Mouse (Mus musculus): ENCODE measurements around the gene Kcnj9. TPM values are rescaled to one million over a fixed set of nuclear protein-coding genes. Genes with fewer than 3 reads are reported as not detected.

The Kcnj9 gene
- polyA plus RNA-seq, 1 experiment from 2014 or later: 4.2 TPM

DNA sequence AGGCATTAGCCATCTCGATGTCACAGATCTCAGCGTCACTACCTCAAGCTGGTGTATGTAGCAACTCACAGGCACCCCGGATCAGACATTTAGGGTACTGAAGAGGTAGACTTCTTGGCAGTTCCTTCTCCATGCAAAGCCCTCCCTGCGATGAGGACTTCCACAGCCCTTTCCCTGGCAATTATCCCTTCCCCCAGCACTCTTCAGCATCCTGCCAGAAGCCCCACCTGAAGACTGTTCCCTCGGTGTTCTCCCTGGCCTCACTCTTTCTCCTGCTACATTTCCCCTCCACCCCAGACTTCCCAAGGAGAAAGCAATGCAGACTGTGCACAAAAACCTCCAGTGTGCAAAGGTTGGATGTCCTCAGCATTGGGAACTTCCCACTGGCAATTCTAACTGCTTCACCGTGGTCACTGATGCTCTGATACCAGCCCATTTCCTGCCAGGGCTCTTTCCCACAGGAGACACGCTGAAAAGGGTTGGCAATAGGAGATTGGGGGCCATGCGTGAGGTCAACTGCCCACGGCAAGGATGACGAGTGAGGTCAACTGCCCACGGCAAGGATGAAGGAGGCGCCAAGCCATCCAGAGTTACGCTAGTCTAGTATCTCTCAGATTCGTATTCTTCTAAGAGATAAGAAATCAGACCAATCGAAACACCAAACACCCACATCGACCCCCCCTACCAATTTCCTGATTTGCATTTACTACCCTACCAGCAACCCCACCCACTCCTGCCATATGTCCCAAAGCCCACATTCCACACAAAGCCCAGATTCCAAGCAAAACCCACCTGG lies 1.7 kb downstream of the Kcnj9 start:
- WGBS: 91% methylated on average over 16 of the region's 16 CpGs
- Histone ChIP-seq H3K4me2 (ENCODE audit: low read length) (no peak overlapping the region), H3K9ac (replicated peaks; ENCODE audit: low read depth, low read length) (no peak overlapping the region), H3K27ac (ENCODE audit: low read length) (no peak overlapping the region), H3K27me3 (replicated peaks; ENCODE audit: control insufficient read depth, insufficient read depth, low read length) (no peaks in the 10 kb centered on the region), H3K4me1 (replicated peaks; ENCODE audit: control insufficient read depth, insufficient read depth, low read length) (peaks cover 27% of the 10 kb centered on the region), H3K9me3 (ENCODE audit: control insufficient read depth, low read length) (no peaks in the 10 kb centered on the region), H3K4me3 (replicated peaks; ENCODE audit: low read length) (no peak overlapping the region), H3K36me3 (ENCODE audit: control insufficient read depth, insufficient read depth) (no peaks in the 10 kb centered on the region)
- no peak for ATAC-seq

DNA sequence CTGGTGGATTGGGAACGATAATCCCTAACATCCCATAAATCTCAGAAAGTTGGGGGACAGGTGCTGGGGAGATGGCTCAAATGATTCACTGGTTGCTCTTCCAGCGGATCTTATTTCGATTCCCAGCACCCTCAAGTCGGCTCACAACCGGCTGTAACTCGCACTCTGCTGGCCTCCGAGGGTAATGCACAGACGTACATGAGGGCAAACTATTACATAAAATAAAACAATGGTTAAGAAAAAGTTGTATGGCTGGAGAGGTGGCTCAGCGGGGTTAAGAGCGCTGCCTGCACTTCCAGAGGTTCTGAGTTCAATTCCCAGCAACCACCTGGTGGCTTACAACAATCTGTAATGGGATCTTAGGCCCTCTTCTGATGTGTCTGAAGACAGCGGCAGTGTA lies 2.4 kb downstream of the Kcnj9 start:
- peaks cover 27% of the 10 kb centered on the region for H3K4me1 ChIP-seq (replicated peaks; ENCODE audit: control insufficient read depth, insufficient read depth, low read length)

DNA sequence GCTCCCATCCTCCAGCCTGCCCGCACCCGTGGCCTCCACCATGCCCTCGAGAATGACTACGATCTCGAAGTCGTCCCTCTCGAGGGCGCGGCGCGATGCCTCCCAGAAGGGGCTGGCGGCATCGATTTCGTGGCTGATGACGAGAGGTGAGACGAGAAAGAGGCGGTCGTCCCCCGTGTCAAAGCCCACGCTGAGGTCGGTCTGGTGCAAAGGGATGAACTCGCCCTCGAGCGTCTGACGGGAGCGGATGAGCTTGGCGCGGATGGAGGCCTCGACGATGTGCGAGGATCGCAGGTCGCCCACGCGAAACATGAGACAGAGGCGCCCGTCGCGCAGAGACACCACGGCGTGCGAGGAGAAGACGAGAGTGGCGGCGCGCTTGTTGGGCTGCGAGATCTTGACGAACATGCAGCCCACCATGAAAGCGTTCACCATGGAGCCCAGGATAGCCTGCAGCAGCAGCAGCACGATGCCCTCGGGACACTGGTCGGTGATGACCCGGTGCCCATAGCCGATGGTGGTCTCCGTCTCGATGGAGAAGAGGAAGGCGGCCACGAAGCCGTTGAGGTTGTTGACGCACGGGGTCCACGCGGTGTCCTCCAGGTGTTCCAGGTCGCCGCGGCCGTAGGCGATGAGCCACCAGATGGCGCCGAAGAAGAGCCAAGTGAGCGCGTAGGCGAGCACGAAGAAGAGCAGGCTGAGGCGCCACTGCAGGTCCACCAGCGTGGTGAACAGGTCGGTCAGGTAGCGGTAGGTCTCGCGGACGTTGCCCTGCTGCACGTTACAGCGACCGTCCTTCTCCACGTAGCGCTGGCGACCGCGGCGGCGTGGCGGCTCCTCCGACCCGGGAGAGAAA lies 3.2 kb downstream of the Kcnj9 start:
- no peak overlapping the region for H3K27ac ChIP-seq (ENCODE audit: low read length)
- WGBS: 22% methylated on average over 91 of the region's 94 CpGs
- no peaks in the 10 kb centered on the region for H3K9me3 ChIP-seq (ENCODE audit: control insufficient read depth, low read length)
- peak overlapping the region; percentile 60 for H3K9ac ChIP-seq (replicated peaks; ENCODE audit: low read depth, low read length)
- H3K27me3 ChIP-seq (replicated peaks; ENCODE audit: control insufficient read depth, insufficient read depth, low read length): no peaks in the 10 kb centered on the region
- H3K36me3 ChIP-seq (ENCODE audit: control insufficient read depth, insufficient read depth): no peaks in the 10 kb centered on the region
- H3K4me1 ChIP-seq (replicated peaks; ENCODE audit: control insufficient read depth, insufficient read depth, low read length): peaks cover 27% of the 10 kb centered on the region
- peak overlapping the region; percentile 81 for H3K4me2 ChIP-seq (ENCODE audit: low read length)
- H3K4me3 ChIP-seq (replicated peaks; ENCODE audit: low read length): peak overlapping the region; percentile 53
- peak; percentile 27; the same call in 1 of the 2 replicates for ATAC-seq

More for the DNA sequence above, 2.4 kb downstream of the Kcnj9 start:
- no peaks in the 10 kb centered on the region for H3K9me3 ChIP-seq (ENCODE audit: control insufficient read depth, low read length)
- no peak for ATAC-seq
- peak overlapping the region; percentile 60; the same call in 1 of the 2 replicates for H3K9ac ChIP-seq (replicated peaks; ENCODE audit: low read depth, low read length)
- peak overlapping the region; percentile 81 for H3K4me2 ChIP-seq (ENCODE audit: low read length)
- no peaks in the 10 kb centered on the region for H3K36me3 ChIP-seq (ENCODE audit: control insufficient read depth, insufficient read depth)
- no peak overlapping the region for H3K27ac ChIP-seq (ENCODE audit: low read length)
- no peaks in the 10 kb centered on the region for H3K27me3 ChIP-seq (replicated peaks; ENCODE audit: control insufficient read depth, insufficient read depth, low read length)
- WGBS: 67% methylated on average over 11 of the region's 11 CpGs
- peak overlapping the region; percentile 53 for H3K4me3 ChIP-seq (replicated peaks; ENCODE audit: low read length)

DNA sequence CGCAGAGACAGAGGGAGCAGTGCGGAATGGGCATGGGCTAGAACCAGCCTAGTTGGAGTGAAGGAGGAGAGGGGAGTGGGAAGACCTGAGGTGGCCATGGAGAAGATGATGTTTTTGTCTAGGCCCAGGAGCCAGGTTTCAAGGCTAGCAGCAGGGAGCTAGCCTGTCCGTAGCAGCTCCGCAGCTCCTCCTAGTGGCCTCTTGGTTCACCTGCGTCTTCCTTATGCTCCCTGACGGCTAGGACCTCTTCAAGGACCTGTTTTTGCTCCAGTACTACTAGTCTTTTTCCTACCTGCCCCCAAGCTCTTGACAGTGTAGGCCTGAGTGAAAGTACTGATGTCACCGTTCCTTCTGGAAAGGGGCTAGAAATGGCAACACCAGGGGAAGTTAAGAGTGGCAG lies 4.4 kb downstream of the Kcnj9 start:
- Histone ChIP-seq H3K9me3 (ENCODE audit: control insufficient read depth, low read length) (no peaks in the 10 kb centered on the region), H3K4me3 (replicated peaks; ENCODE audit: low read length) (no peak overlapping the region), H3K4me2 (ENCODE audit: low read length) (no peak overlapping the region), H3K27ac (ENCODE audit: low read length) (no peak overlapping the region), H3K9ac (replicated peaks; ENCODE audit: low read depth, low read length) (no peak overlapping the region), H3K27me3 (replicated peaks; ENCODE audit: control insufficient read depth, insufficient read depth, low read length) (no peaks in the 10 kb centered on the region), H3K36me3 (ENCODE audit: control insufficient read depth, insufficient read depth) (no peaks in the 10 kb centered on the region), H3K4me1 (replicated peaks; ENCODE audit: control insufficient read depth, insufficient read depth, low read length) (peaks cover 32% of the 10 kb centered on the region)
- ATAC-seq: peak; percentile 35
- WGBS: 20% methylated on average over 7 of the region's 7 CpGs

DNA sequence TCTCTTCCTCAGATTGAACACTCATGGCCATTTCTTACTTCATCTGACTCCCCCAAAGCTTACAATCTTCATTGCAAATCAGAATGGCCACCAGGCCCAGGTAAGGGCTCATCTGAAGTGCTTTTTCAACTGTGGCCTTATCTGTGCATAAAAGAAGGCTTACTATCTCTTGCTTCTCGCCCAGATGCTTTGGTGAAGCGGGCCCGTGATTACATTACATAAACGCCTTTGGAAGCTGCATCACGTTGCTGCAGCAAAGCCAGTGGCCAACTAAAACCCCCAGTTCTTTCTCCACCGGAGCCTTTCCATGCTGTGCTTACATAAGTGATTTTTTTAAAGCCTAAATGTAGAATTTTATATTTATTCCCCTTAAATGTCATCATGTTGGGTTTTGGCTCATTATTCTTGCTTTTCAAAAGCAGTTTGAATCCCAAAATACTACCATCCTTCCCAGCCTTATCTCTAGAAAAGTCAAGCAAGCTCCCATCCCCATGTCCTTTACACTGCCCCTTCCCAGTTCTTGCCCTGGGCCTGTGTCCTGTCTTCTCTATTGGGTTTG lies 5.2 kb downstream of the Kcnj9 start:
- Histone ChIP-seq H3K36me3 (ENCODE audit: control insufficient read depth, insufficient read depth) (0 out of 2 replicates have a peak, but pooled peaks cover 2% of the 10 kb centered on the region), H3K9me3 (ENCODE audit: control insufficient read depth, low read length) (no peaks in the 10 kb centered on the region), H3K27ac (ENCODE audit: low read length) (no peak overlapping the region), H3K4me1 (replicated peaks; ENCODE audit: control insufficient read depth, insufficient read depth, low read length) (peaks cover 32% of the 10 kb centered on the region), H3K27me3 (replicated peaks; ENCODE audit: control insufficient read depth, insufficient read depth, low read length) (no peaks in the 10 kb centered on the region), H3K4me2 (ENCODE audit: low read length) (no peak overlapping the region), H3K4me3 (replicated peaks; ENCODE audit: low read length) (no peak overlapping the region), H3K9ac (replicated peaks; ENCODE audit: low read depth, low read length) (0 out of 2 replicates have a peak overlapping the region, but pooled peaks have one; percentile 19)
- no peak for ATAC-seq
- WGBS: 55% methylated on average over 6 of the region's 6 CpGs

DNA sequence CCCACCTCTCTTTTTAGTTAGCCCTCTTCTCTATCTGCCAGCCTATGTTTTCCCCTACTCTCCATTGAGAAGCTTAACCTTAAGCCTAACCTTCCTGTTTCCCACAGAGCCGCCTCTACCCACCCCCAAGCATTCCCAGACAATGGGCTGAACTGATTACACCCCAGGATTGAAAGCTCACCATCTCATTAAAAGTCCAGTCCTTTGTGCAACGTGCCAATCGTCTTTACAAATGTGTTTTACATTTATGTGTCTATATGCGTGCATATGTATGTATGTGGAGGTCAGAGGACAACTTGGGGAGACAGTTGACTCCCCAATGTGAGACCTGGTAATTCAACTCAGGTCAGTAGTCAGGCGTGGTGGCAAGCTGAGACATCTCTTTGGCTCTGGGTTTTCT lies 5.8 kb downstream of the Kcnj9 start:
- no peak overlapping the region for H3K4me3 ChIP-seq (replicated peaks; ENCODE audit: low read length)
- H3K27ac ChIP-seq (ENCODE audit: low read length): no peak overlapping the region
- ATAC-seq: no peak
- H3K36me3 ChIP-seq (ENCODE audit: control insufficient read depth, insufficient read depth): 0 out of 2 replicates have a peak, but pooled peaks cover 2% of the 10 kb centered on the region
- H3K9ac ChIP-seq (replicated peaks; ENCODE audit: low read depth, low read length): 0 out of 2 replicates have a peak overlapping the region, but pooled peaks have one; percentile 13
- H3K9me3 ChIP-seq (ENCODE audit: control insufficient read depth, low read length): no peaks in the 10 kb centered on the region
- H3K4me1 ChIP-seq (replicated peaks; ENCODE audit: control insufficient read depth, insufficient read depth, low read length): peaks cover 33% of the 10 kb centered on the region
- no peak overlapping the region for H3K4me2 ChIP-seq (ENCODE audit: low read length)
- WGBS: 13% methylated on average over 5 of the region's 5 CpGs
- H3K27me3 ChIP-seq (replicated peaks; ENCODE audit: control insufficient read depth, insufficient read depth, low read length): no peaks in the 10 kb centered on the region

DNA sequence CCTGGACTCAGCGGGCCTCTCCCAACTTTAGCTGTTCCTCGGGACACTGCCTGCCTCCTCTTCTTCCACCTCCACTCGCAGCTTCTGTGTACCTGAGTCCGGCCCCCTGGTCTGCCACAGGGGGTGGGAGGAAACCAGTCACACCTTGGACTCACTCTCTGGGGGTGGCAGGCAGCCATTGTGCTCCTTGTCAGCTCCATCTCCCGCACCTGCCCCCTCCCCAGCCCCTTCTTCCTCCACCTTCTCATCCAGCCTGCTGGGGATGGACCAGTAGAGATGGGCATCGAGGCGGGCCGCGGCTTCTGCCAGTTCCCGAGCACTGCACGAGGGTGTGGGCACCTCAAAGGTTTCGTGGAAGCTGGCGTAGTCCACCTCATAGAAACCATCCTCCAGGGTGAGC lies 6.4 kb downstream of the Kcnj9 start:
- Histone ChIP-seq H3K27me3 (replicated peaks; ENCODE audit: control insufficient read depth, insufficient read depth, low read length) (no peaks in the 10 kb centered on the region), H3K9me3 (ENCODE audit: control insufficient read depth, low read length) (no peaks in the 10 kb centered on the region), H3K9ac (replicated peaks; ENCODE audit: low read depth, low read length) (peak overlapping the region; percentile 32; the same call in 1 of the 2 replicates), H3K27ac (ENCODE audit: low read length) (no peak overlapping the region), H3K4me1 (replicated peaks; ENCODE audit: control insufficient read depth, insufficient read depth, low read length) (peaks cover 36% of the 10 kb centered on the region), H3K4me2 (ENCODE audit: low read length) (no peak overlapping the region), H3K4me3 (replicated peaks; ENCODE audit: low read length) (no peak overlapping the region), H3K36me3 (ENCODE audit: control insufficient read depth, insufficient read depth) (0 out of 2 replicates have a peak, but pooled peaks cover 2% of the 10 kb centered on the region)
- no peak for ATAC-seq
- 40% methylated on average over 13 of the region's 13 CpGs for WGBS

DNA sequence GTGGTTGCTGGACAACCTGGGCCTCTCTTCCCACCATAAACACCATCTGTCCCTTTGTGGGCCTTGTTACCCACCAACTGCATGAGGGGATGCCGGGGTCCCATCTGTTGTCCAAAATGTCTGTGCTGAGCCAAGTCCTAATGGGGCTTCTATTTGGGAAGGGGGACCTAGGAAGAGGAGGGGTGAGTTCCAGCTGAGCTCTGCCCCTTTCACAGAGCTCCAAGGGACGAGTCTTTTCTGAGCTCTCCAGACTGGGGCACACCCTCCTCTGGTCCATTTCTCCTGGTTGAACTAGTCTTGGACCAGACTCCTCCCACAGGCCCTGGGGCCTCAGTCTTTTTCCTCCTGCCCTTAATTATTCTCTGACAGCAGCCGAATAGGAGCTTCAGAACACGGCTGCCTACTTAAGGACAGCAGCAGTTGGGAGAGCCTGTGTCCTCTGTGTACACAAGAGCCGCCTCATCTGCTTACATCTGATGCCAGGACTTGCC lies 9.2 kb downstream of the Kcnj9 start:
- H3K27me3 ChIP-seq (replicated peaks; ENCODE audit: control insufficient read depth, insufficient read depth, low read length): no peaks in the 10 kb centered on the region
- H3K9me3 ChIP-seq (ENCODE audit: control insufficient read depth, low read length): no peaks in the 10 kb centered on the region
- 0 out of 2 replicates have a peak, but pooled peaks cover 2% of the 10 kb centered on the region for H3K36me3 ChIP-seq (ENCODE audit: control insufficient read depth, insufficient read depth)
- H3K4me1 ChIP-seq (replicated peaks; ENCODE audit: control insufficient read depth, insufficient read depth, low read length): peaks cover 39% of the 10 kb centered on the region
- ATAC-seq: peak; percentile 54
- H3K4me3 ChIP-seq (replicated peaks; ENCODE audit: low read length): no peak overlapping the region
- no peak overlapping the region for H3K9ac ChIP-seq (replicated peaks; ENCODE audit: low read depth, low read length)
- WGBS: 17% methylated on average over 5 of the region's 5 CpGs
- H3K27ac ChIP-seq (ENCODE audit: low read length): peak overlapping the region; percentile 80
- H3K4me2 ChIP-seq (ENCODE audit: low read length): no peak overlapping the region

DNA sequence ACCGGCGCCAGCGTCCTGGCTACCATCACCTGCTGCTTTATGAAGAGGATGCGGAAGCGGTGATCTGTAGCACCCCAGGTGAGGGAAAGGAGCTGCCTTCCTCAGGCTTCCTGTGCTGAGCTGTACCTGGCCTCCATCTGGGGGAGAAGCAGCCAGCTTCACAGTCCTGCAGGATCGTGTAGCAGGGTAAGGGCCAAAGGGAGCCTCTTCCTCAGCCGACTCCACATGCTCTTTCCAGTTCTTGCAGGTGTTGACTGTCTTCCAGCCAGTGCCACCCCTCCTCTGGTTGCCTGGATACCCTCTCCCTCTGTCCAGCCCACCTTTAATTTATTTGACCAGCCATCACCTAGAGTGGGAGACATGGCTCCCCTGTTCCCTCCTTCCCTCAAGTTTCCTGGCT lies 9.8 kb downstream of the Kcnj9 start:
- 65% methylated on average over 7 of the region's 7 CpGs for WGBS
- H3K9ac ChIP-seq (replicated peaks; ENCODE audit: low read depth, low read length): no peak overlapping the region
- H3K27me3 ChIP-seq (replicated peaks; ENCODE audit: control insufficient read depth, insufficient read depth, low read length): no peaks in the 10 kb centered on the region
- peaks cover 45% of the 10 kb centered on the region for H3K4me1 ChIP-seq (replicated peaks; ENCODE audit: control insufficient read depth, insufficient read depth, low read length)
- H3K9me3 ChIP-seq (ENCODE audit: control insufficient read depth, low read length): no peaks in the 10 kb centered on the region
- H3K36me3 ChIP-seq (ENCODE audit: control insufficient read depth, insufficient read depth): 0 out of 2 replicates have a peak, but pooled peaks cover 2% of the 10 kb centered on the region
- H3K4me2 ChIP-seq (ENCODE audit: low read length): no peak overlapping the region
- no peak for ATAC-seq
- peak overlapping the region; percentile 80 for H3K27ac ChIP-seq (ENCODE audit: low read length)
- no peak overlapping the region for H3K4me3 ChIP-seq (replicated peaks; ENCODE audit: low read length)

Data from forebrain, embryonic 16.5 days (tissue).